Mouse (Mus musculus) MEL (cell line): ENCODE measurements around the gene Dnajb5. TPM values are rescaled to one million over a fixed set of nuclear protein-coding genes. Genes with fewer than 3 reads are reported as not detected.

Source experiments
- DNase-seq: peaks from one replicate; pipeline ENCODE4 v3.0.0; 2011; ENCODE audit warnings: low read depth, low spot score
- H3K27ac ChIP-seq: 2 replicates; pipeline ENCODE4 v1.5.1; 2012; ENCODE audit warnings: low read depth, mild to moderate bottlenecking, control low read depth, low read length, moderate library complexity; ENCODE audit not compliant: control insufficient read depth
- H3K27me3 ChIP-seq, 2 experiments: fragments of 150-350 bp in 1 of 2; sonication (generic) in 1 of 2; 2 replicates each; pipeline ENCODE4 v1.6.1; 2012; ENCODE audit warnings: low read length in 2 of 2, mild to moderate bottlenecking in 2 of 2, improper control_type of control experiment in 1 of 2, moderate library complexity in 1 of 2; ENCODE audit not compliant: insufficient read depth in 2 of 2, control insufficient read depth in 1 of 2
- H3K36me3 ChIP-seq, 2 experiments: 2 replicates each; pipeline ENCODE4 v1.6.1; 2012 to 2014; ENCODE audit warnings: low read length in 2 of 2, improper control_type of control experiment in 1 of 2, inconsistent platforms in 1 of 2, mild to moderate bottlenecking in 1 of 2; ENCODE audit not compliant: insufficient read depth in 2 of 2, control insufficient read depth in 1 of 2
- H3K4me1 ChIP-seq, 2 experiments: fragments of 150-350 bp in 1 of 2; sonication (generic) in 1 of 2; 2 replicates each; pipeline ENCODE4 v1.6.1; 2012; ENCODE audit warnings: low read length in 2 of 2, improper control_type of control experiment in 1 of 2, mild to moderate bottlenecking in 1 of 2; ENCODE audit not compliant: insufficient read depth in 2 of 2, control insufficient read depth in 1 of 2
- H3K4me3 ChIP-seq, 2 experiments: fragments of 150-350 bp in 1 of 2; sonication (generic) in 1 of 2; 2 replicates each; pipeline ENCODE4 v1.5.1; 2012; ENCODE audit warnings: low read depth in 2 of 2, low read length in 2 of 2, mild to moderate bottlenecking in 2 of 2, moderate library complexity in 2 of 2, control low read depth in 1 of 2, improper control_type of control experiment in 1 of 2; ENCODE audit not compliant: control insufficient read depth in 1 of 2, insufficient read depth in 1 of 2
- H3K79me2 ChIP-seq: 2 replicates; pipeline ENCODE4 v1.6.1; 2012; ENCODE audit warnings: mild to moderate bottlenecking, low read length, moderate library complexity; ENCODE audit not compliant: control insufficient read depth, poor library complexity, insufficient read depth
- H3K9ac ChIP-seq: 2 replicates; pipeline ENCODE4 v1.6.1; 2012; ENCODE audit warnings: low read depth, mild to moderate bottlenecking, control low read depth, low read length, moderate library complexity; ENCODE audit not compliant: control insufficient read depth, poor library complexity, severe bottlenecking
- H3K9me3 ChIP-seq: fragments of 150-350 bp; sonication (generic); replicated peaks from 2 replicates; pipeline ENCODE4 v1.6.1; 2012; ENCODE audit warnings: mild to moderate bottlenecking, low read length, improper control_type of control experiment, moderate library complexity; ENCODE audit not compliant: insufficient read depth
- BHLHE40 ChIP-seq: IDR thresholded peaks from 2 replicates; pipeline ENCODE4 v1.6.1; 2012; ENCODE audit warnings: low read depth, mild to moderate bottlenecking, inconsistent platforms, low read length, improper control_type of control experiment, borderline replicate concordance
- E2F4 ChIP-seq: IDR thresholded peaks from 2 replicates; pipeline ENCODE4 v1.6.1; 2011; ENCODE audit warnings: low read depth, low read length, improper control_type of control experiment, borderline replicate concordance
- ETS1 ChIP-seq: IDR thresholded peaks from 2 replicates; pipeline ENCODE4 v1.6.1; 2012; ENCODE audit warnings: low read depth, mild to moderate bottlenecking, inconsistent platforms, low read length, improper control_type of control experiment, moderate library complexity
- GABPA ChIP-seq: IDR thresholded peaks from 2 replicates; pipeline ENCODE4 v1.6.1; 2012; ENCODE audit warnings: low read depth, mild to moderate bottlenecking, inconsistent platforms, low read length, improper control_type of control experiment, moderate library complexity
- HCFC1 ChIP-seq: IDR thresholded peaks from 2 replicates; pipeline ENCODE4 v1.6.1; 2012; ENCODE audit warnings: low read depth, mild to moderate bottlenecking, inconsistent platforms, low read length, improper control_type of control experiment, moderate library complexity
- KAT2A ChIP-seq: conservative IDR thresholded peaks from 2 replicates; pipeline ENCODE4 v1.6.1; 2012; ENCODE audit warnings: low read depth, low read length, improper control_type of control experiment, inconsistent platforms
- MAFK ChIP-seq: IDR thresholded peaks from 2 replicates; pipeline ENCODE4 v1.6.1; 2011; ENCODE audit warnings: low read depth, mild to moderate bottlenecking, low read length, improper control_type of control experiment, borderline replicate concordance
- MAZ ChIP-seq: IDR thresholded peaks from 2 replicates; pipeline ENCODE4 v1.6.1; 2012; ENCODE audit warnings: low read depth, mild to moderate bottlenecking, inconsistent platforms, low read length, improper control_type of control experiment
- MXI1 ChIP-seq: IDR thresholded peaks from 2 replicates; pipeline ENCODE4 v1.6.1; 2011; ENCODE audit warnings: mild to moderate bottlenecking, low read depth, low read length, improper control_type of control experiment
- MYB ChIP-seq: IDR thresholded peaks from 2 replicates; pipeline ENCODE4 v1.6.1; 2011; ENCODE audit warnings: mild to moderate bottlenecking, low read depth, low read length, improper control_type of control experiment
- MYC ChIP-seq: IDR thresholded peaks from 2 replicates; pipeline ENCODE4 v1.6.1; 2011; ENCODE audit warnings: low read depth, mild to moderate bottlenecking, low read length, improper control_type of control experiment, moderate library complexity
- NRF1 ChIP-seq: IDR thresholded peaks from 2 replicates; pipeline ENCODE4 v1.6.1; 2014; ENCODE audit warnings: low read depth, mild to moderate bottlenecking, inconsistent platforms, low read length, improper control_type of control experiment, moderate library complexity; ENCODE audit not compliant: poor library complexity, insufficient read depth, severe bottlenecking
- POLR2A ChIP-seq, 2 experiments: IDR thresholded peaks; 2 replicates each; pipeline ENCODE4 v1.6.1; 2011 to 2012; ENCODE audit warnings: low read length in 2 of 2, mild to moderate bottlenecking in 2 of 2, control low read depth in 1 of 2, improper control_type of control experiment in 1 of 2, low read depth in 1 of 2, moderate library complexity in 1 of 2; ENCODE audit not compliant: control insufficient read depth in 1 of 2, insufficient read depth in 1 of 2, poor library complexity in 1 of 2
- POLR2AphosphoS2 ChIP-seq: IDR thresholded peaks from 2 replicates; pipeline ENCODE4 v1.6.1; 2011; ENCODE audit warnings: low read length, improper control_type of control experiment
- POLR2AphosphoS5 ChIP-seq: IDR thresholded peaks from 2 replicates; pipeline ENCODE4 v1.6.1; 2012; ENCODE audit warnings: low read depth, borderline replicate concordance, mild to moderate bottlenecking, inconsistent platforms, low read length, moderate library complexity, mixed read lengths
- RCOR1 ChIP-seq: IDR thresholded peaks from 2 replicates; pipeline ENCODE4 v1.6.1; 2012; ENCODE audit warnings: low read depth, mild to moderate bottlenecking, inconsistent platforms, low read length, improper control_type of control experiment
- SMC3 ChIP-seq: IDR thresholded peaks from 2 replicates; pipeline ENCODE4 v1.6.1; 2011; ENCODE audit warnings: low read depth, low read length, improper control_type of control experiment
- TAL1 ChIP-seq: IDR thresholded peaks from 2 replicates; pipeline ENCODE4 v1.6.1; 2012; ENCODE audit warnings: mild to moderate bottlenecking, inconsistent platforms, low read length, moderate library complexity, mixed read lengths
- TBP ChIP-seq: IDR thresholded peaks from 2 replicates; pipeline ENCODE4 v1.8.0; 2011; ENCODE audit warnings: low read depth, low read length, improper control_type of control experiment
- USF1 ChIP-seq: IDR thresholded peaks from 2 replicates; pipeline ENCODE4 v1.6.1; 2014; ENCODE audit warnings: low read depth, mild to moderate bottlenecking, inconsistent platforms, low read length, improper control_type of control experiment, moderate library complexity
- ZNF384 ChIP-seq: IDR thresholded peaks from 2 replicates; pipeline ENCODE4 v1.6.1; 2012; ENCODE audit warnings: low read depth, mild to moderate bottlenecking, inconsistent platforms, low read length, improper control_type of control experiment
- polyA plus RNA-seq, 2 experiments: library from polyadenylated mRNA; stranded (reverse) in 1 of 2; unstranded in 1 of 2; fragments of >175 nt in 1 of 2; fragments of >200 nt in 1 of 2; gene quantifications; 2 replicates each; pipeline versions ENCODE4 v1.2.1 to v1.2.4; 2012; ENCODE audit warnings: low replicate concordance in 2 of 2, low read depth in 1 of 2; ENCODE audit not compliant: insufficient read length in 2 of 2, insufficient read depth in 1 of 2, missing spikeins in 1 of 2
- total RNA-seq: library from RNA; depleted of rRNA; stranded (reverse); fragments of 300-350 nt; gene quantifications from 2 replicates; pipeline ENCODE4 v1.2.3, GENCODE M21; 2012

The Dnajb5 gene
- total and polyA plus RNA-seq, 3 experiments, result 0.73 to 1.8 TPM; not detected in 1

DNA sequence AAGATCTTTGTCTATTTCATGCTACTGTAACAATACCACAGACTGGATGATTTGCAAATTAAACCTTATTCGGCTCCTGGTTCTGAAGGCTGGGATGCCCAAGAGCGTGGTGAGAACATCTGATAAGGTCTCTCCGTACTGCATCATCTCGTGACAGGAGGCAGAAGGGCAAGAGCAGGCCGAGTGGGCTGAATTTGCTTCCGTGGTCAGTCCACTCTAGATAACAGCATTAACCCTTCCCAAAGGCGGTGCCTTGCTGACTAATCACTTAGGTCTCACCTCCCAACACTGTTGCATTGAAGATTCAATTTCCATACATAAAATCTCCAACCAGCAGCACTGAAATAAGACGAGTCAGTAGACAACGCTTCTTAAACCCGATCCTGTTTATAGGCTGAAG is 36.2 kb upstream of the Dnajb5 start:
- TF ChIP-seq ETS1, result no peak
- no peak for TF ChIP-seq SMC3
- TF ChIP-seq USF1, result no peak
- TF ChIP-seq BHLHE40, result no peak
- no peak for TF ChIP-seq TBP
- no peak for TF ChIP-seq GABPA
- no peak for TF ChIP-seq POLR2A (IDR thresholded peaks at IDR 0.05; ENCODE audit: control insufficient read depth in 1 of 2, insufficient read depth in 1 of 2, low read depth in 1 of 2, low read length in 2 of 2, poor library complexity in 1 of 2)
- TF ChIP-seq MAFK, result no peak
- no peak for TF ChIP-seq MXI1
- no peak for TF ChIP-seq MYC
- no peak for TF ChIP-seq POLR2AphosphoS5
- no peak for TF ChIP-seq NRF1
- no peak for TF ChIP-seq POLR2AphosphoS2
- H3K9ac ChIP-seq, result no peak overlapping the region
- no peaks in the 10 kb centered on the region for H3K4me1 ChIP-seq
- no peak for DNase-seq
- H3K27me3 ChIP-seq, result peaks cover 2% of the 10 kb centered on the region in 2 experiments; a peak in 2 of 4 replicates
- H3K79me2 ChIP-seq, result no peaks in the 10 kb centered on the region
- H3K9me3 ChIP-seq, result no peaks in the 10 kb centered on the region
- H3K36me3 ChIP-seq, result no peaks in the 10 kb centered on the region
- H3K4me3 ChIP-seq, result no peak overlapping the region
- H3K27ac ChIP-seq, result no peak overlapping the region

DNA sequence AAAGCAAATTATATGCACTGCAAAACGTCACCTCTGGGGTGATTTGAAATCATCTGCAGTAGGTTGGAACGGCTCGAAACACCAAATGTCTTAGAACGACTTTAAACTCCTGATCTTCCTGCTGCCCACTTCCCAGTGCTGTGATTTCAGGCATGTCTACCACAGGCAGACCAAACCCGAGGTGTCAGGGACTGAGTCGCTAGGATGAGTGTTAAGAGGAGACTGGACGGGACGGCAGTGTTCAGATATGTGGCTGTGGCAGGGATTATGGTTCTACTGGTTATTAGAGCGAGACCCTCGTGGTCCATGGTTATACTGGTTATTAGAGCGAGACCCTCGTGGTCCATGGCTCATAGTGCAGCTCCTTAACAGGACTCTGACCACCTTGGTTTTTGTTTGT is 34.3 kb upstream of the Dnajb5 start:
- Histone ChIP-seq H3K79me2 (no peaks in the 10 kb centered on the region), H3K4me3 (no peak overlapping the region), H3K9ac (no peak overlapping the region), H3K9me3 (no peaks in the 10 kb centered on the region), H3K27ac (no peak overlapping the region), H3K36me3 (no peaks in the 10 kb centered on the region), H3K27me3 (peaks cover 0 to 2% of the 10 kb centered on the region in 2 experiments; a peak in 2 of 4 replicates), H3K4me1 (no peaks in the 10 kb centered on the region)
- TF ChIP-seq E2F4, result no peak
- no peak for TF ChIP-seq RCOR1
- no peak for TF ChIP-seq HCFC1
- no peak for TF ChIP-seq MYB
- TF ChIP-seq POLR2AphosphoS5, result no peak
- no peak for TF ChIP-seq TAL1
- TF ChIP-seq ETS1, result no peak
- no peak for TF ChIP-seq MAZ
- TF ChIP-seq ZNF384, result no peak
- no peak for TF ChIP-seq KAT2A
- DNase-seq, result no peak
